Mouse (Mus musculus): ENCODE measurements around the gene Dnah2.

- TF ChIP-seq CTCF (IDR thresholded peaks at IDR 0.05; ENCODE audit: insufficient read depth, low read length) (no peak), POLR2A (IDR thresholded peaks at IDR 0.05; ENCODE audit: borderline replicate concordance, extremely low read depth, low read depth, low read length) (peak; percentile 52; the same call in 1 of the 2 replicates)
Observed at GRCm38 (mm10) chr11:69396772-69397171, 152.1 kb downstream of the Dnah2 start.
